Mouse (Mus musculus): ENCODE measurements around the gene Nrxn1.

Nrxn1 gene

DNA sequence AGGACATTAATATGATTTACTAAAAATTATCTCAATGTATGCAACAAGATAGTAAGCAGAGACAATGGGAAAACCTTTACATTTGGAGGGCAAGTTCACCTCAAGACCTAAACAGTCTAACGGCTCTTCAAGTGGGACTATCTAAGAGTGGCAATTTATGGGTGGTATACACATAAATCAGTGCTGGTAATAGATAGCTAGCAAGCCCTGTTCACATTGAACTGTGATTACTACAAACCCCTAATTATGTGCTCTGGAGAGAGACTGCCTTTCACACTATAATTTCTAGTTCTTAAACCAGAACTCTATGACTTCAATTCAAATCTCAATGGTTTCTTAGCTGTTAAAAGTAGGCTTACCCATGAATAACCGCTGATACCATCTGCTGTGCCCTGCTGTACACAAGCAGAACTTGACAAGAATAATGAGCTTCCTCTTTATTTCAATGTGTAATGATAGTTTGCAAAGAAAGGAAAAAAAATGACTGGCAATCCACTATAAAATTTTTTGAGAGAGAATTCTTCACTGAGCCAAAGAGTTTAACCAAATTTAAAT is 453.8 kb downstream of the Nrxn1 start:
- DNase-seq: no peak

DNA sequence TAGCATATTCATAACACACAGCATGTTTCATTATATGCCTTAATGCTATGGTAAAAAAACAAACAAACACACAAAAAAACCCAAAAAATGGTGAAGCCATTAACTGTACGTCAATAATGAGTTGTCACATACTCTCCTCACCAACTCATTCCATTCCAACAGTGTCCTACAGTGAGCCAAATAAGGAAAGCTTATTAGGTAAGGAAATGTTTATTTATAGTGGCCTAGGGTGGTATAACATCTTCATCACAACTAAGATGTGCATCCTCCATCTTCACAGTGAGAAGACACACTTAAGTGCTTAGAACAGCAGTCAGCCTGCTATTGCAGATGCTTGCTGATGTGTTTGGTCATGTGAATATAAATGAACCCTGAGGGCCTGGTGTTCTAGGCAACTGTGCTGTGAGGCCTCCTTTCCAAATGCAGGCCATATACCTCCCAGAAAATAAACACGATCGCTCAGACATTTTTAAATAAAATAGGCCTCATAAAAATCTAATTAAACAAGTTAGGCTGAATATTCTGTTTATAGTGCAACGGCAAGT is 454.6 kb downstream of the Nrxn1 start:
- no peak for DNase-seq

- DNase-seq: no peak
Measured at GRCm38 (mm10) chr17:90631371-90631770, 461.5 kb downstream of the Nrxn1 start.

DNA sequence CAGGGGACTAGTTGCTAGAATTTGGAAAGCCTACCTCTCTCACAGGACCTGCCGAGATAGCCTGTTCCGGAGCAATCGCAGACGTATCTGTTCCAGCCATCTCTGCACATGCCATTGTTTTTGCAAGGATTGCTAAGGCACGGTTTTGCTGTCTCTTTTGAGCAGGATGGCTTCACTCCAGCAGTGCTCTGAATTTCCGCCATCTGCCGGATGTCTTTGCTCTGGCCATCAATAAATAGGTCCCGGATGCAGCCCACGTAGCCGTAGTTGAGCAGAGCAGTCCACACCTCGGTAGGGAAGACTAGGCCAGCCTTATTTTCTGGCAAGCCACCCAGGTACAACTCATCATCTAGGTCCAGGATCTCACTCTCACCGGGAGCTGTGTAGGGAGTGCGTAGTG is 463.0 kb downstream of the Nrxn1 start:
- DNase-seq: peak; percentile 84 to 88

DNA sequence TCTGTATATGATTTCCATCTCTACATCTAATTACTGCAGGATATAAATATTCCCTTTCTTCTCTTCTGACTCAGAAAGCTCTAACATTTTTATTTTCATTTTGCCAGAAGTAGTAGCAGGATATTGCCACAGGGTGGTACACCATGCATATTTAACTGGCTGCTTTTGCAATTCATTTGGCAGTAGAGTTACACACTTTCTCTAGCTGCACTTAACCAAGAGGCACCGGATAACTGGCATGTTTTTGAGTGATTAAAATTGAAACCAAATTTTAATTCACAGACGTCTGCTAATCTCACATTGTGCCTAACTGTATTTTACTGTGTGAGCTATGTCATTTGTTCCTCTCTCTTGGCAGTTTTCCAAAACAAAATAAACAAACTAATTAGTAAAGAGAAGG is 464.4 kb downstream of the Nrxn1 start:
- DNase-seq: peak; percentile 52 to 61

GRCm38 (mm10) chr17:90628004-90628403 is 464.9 kb downstream of the Nrxn1 start:
- peak in 1 of 2 experiments; percentile 31 for DNase-seq

DNA sequence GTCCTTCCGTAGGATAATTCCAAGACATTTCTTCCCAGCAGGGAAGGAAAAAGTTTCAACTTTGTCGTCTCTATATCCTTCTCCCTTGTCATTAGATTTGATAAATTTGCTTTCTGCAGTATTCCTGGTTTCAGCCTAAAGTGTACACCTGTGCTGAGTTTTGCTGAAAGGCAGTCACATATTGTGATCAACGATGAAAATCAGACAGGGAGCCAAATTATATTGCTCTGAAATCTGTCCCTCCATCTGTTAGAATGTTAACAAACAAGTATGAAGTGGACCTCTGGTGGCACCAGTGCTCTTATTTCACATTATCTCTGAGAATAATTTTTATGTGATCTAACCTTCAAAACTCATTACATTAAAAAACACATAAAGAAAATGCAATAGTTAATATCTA is 465.5 kb downstream of the Nrxn1 start:
- peak; percentile 47 to 61 for DNase-seq

DNA sequence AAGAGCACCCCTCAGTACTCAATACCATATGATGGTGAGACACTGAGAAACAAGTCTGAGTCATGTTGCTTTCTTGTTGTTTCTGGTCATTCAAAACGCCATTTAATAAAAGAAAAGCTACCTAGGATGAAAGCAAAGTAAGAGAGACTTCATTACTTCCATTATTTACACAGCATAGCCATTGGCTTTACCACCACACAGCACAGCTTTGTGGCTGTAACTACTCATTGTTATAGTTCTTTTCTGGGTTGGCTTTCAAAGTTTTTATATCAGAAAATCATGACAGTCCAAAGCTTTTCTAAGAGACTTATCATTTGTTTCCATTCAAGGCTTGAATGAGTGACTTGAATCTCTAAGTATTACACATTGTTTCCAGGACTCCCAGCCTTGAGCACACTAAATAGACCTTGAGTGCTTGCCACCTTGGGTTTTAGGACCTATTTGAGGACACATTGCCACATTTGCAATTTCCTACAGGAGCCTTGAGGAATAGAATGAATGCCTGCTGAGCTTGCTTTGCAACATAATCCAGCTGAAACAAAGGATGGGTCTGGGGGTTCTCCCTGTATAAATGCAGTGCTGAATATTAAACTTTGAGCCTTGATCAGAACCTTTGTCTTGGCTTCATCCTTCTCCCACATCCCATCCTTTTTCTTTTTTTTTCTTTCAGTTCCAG is 468.1 kb downstream of the Nrxn1 start:
- no peak for DNase-seq

- no peak for DNase-seq
Measured at GRCm38 (mm10) chr17:90621828-90622227, 471.0 kb downstream of the Nrxn1 start.

DNA sequence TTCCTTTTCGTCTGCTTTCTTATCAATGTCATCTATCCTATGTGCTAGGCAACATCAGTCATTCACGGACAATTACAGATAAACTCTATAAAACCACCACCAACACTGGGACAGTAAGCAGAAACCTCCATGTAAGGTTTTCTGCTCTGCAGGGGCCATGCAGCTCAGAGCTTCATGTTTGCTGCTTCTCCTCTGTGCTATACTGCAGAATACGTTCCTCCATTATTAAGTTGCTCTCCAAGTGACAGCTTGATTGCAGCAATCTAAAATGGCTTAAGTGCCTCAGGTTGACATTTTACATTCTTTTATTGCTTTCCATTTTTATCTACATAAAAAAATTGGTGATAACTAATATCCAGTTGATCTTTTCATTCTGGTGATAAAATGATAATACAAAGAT is 477.9 kb downstream of the Nrxn1 start:
- DNase-seq: no peak

GRCm38 (mm10) chr17:90607427-90607806 is 485.5 kb downstream of the Nrxn1 start:
- no peak for DNase-seq

- peak; percentile 92 to 93 for DNase-seq
Measured at GRCm38 (mm10) chr17:90606718-90607426, 486.0 kb downstream of the Nrxn1 start.

DNA sequence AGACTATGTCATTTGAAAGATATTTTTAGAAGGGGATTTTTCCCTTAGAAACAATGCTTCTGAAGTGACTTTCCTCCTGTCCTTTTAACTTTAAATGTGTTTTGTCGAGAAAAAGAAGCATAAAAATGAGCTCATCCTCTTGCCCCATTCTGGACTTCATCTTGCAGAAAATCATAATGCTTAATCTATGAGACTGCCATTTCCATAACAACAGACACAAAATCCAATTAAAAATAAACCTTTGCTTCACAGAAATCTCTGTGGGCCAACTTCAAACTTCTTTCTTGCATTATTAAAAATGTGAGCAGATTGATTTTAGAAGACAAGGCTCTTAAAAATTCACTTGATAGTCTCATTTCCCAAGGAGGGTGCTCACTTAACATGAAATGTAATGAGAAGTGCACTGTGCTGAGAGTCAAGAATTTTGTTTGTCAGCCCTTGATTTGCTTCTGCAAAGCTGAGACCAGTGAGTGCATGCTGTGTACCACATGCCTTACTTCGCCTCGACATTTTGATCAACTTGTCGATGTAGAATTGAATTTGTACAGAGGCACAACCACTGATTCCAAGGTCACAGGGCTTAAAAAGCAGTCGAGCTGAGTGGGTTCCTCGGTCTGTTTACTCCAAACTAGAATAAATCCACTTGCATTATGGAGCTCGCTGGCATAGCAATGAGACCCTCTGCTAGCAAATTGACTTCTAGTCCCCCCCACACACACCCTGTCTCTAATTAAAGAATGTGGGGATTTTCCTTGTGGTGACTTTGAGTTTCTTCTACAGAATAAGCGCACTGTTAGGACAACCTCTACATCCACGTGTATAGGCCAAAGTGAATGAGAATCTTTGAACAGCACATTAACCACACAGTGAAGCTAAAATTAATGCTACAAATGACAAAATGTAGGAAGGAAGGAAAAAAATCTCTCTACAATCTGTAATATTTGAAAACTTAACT is 493.0 kb downstream of the Nrxn1 start:
- no peak for DNase-seq

GRCm38 (mm10) chr17:90594798-90595533 is 497.9 kb downstream of the Nrxn1 start:
- no peak for DNase-seq

GRCm38 (mm10) chr17:90586891-90587290 is 506.0 kb downstream of the Nrxn1 start:
- DNase-seq: no peak

DNA sequence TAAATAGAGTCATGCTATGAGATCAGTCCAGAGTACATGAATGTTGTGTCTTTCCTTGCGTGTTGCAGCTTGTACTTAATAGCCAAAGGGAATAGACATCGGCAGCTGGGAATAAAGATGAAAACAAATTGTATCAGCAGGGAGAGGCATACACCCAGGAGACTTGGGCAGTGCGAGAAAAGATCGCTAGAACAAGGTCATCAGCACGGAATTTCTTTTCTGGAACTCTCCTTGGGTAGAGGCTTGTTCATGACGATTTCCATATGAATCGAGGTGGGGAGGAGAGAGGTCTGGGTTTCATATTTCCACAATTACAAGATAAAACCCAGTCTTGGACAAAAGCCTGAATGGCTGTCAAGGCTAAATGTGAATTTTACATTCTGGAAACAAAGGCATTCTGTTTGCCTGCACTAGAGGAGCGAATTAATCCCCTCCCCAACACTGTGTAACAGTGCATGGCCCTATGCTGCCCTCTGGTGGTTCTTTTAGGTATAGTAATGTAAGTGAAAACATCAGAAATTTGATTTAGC is 508.1 kb downstream of the Nrxn1 start:
- peak; percentile 65 to 74 for DNase-seq

DNA sequence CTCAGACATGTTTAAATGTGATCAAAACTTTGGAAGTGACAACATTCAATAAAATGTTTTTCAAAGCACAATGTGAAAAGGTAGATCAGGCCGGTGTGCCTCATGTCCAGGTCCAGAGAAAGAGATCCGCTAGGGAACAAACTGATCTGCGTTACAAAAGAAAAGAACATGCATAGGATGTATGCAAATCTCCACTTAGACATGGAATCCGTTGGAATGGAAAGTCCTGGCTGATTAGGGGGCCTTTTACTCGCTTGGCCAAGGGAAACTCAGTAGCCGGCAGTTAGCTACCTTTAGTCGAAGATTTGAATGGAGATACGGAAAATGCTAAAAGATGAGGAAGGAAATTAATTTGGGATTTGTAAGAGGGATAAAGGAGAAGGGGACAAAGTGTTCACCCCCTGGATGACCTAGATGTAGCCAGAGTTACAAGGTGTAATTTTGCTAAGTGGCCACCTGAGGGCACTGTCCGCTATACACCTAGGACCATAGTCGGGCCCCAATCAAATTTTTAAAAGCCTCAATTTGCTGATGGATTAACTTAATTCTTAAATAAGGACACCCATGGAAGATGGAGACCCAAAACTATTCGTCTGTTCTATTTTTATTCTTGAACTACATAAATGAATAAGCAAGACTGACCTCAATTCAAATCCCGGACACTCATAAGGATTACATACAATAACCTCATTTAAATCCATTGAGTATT is 508.9 kb downstream of the Nrxn1 start:
- peak; percentile 39 to 65 for DNase-seq

DNA sequence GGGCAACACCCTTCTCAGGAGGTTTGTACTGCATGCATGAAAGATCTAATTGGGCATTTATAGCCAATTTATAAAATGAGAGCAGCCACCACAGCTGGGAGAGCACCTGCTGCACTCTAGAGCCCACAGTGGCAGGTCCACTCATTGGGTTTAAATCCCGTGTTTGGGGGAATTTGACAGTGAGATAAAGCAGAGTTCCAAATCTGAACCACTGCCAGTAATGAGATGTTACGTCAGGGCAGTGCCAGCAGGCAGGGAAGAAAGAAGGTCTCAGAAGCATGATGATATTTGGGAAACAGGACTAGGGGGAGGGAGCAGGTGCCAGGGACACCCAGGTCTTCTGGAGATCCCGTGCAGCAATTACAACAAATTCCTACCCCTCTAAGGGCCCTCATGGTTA is 509.7 kb downstream of the Nrxn1 start:
- DNase-seq: peak; percentile 29 to 36

DNA sequence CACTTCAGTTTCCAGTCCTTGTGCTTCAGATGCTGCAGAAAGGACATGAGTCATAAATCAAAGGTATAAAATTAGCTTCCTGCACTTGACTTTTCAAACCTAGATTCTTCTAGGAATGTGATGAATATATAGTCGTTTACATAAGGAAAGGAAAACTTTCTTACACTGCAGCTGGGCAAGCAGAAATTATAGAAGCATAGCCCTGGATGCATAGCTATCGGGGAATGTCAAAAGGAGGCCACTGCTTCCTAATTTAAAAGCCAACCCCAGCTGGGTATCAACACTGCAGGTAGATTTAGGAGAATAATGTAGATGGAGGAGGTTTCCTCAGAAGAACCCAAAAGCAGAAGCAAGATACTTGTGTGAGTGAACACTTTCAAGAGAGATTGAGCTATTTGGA is 523.0 kb downstream of the Nrxn1 start:
- DNase-seq: no peak

DNA sequence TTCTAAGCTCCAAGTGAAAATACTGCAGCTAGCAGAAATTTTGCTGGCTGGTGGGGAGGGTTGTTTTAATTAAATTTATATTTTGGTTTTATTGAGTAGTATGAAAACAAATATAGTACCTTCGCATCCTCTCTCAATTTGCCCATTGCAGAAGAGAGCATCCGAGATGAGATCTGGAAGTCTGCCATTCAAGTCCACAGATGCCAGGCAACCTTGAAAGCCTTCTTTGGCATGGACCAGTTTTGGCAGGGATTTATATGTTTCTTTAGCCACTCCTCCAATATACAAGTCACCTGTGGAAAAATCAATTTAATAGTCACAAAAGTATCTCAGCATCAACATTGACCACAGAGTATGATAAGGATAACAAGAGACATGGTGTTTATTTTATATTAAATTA is 527.7 kb downstream of the Nrxn1 start:
- DNase-seq: peak; percentile 74 to 82

GRCm38 (mm10) chr17:90556376-90556775 is 536.5 kb downstream of the Nrxn1 start:
- peak; percentile 72 to 82 for DNase-seq
